Mouse (Mus musculus) forebrain, embryonic 14.5 days (tissue): ENCODE results near the gene Atp6v1e2. TPM values are rescaled to one million over a fixed set of nuclear protein-coding genes. Genes with fewer than 3 reads are reported as not detected.

Experiments used
- ATAC-seq: fragments of 200-750 bp; cut with Nextera tagmentation; 2 replicates; pipeline ENCODE4 v1.8.0; 2017; ENCODE audit warnings: mild to moderate bottlenecking, moderate library complexity
- DNase-seq: peaks from one replicate; pipeline ENCODE4 v3.0.0-alpha.2; 2015; ENCODE audit warnings: low spot score
- H3K27ac ChIP-seq: fragments of 300-500 bp; sonication (generic); 2 replicates; pipeline ENCODE4 v1.5.1; 2014; ENCODE audit warnings: low read depth, mild to moderate bottlenecking, control low read depth, low read length, moderate library complexity
- H3K27me3 ChIP-seq: fragments of 300-500 bp; sonication (generic); replicated peaks from 2 replicates; pipeline ENCODE4 v1.6.1; 2014; ENCODE audit warnings: low read length, control low read depth, mixed read lengths; ENCODE audit not compliant: control insufficient read depth, insufficient read depth
- H3K36me3 ChIP-seq: fragments of 300-500 bp; sonication (generic); 2 replicates; pipeline ENCODE4 v1.6.1; 2014; ENCODE audit warnings: low read length, control low read depth; ENCODE audit not compliant: control insufficient read depth, insufficient read depth
- H3K4me1 ChIP-seq: fragments of 300-500 bp; sonication (generic); 2 replicates; pipeline ENCODE4 v1.6.1; 2014; ENCODE audit warnings: antibody characterized with exemption, low read length, control low read depth; ENCODE audit not compliant: control insufficient read depth, insufficient read depth
- H3K4me2 ChIP-seq: fragments of 300-500 bp; sonication (generic); 2 replicates; pipeline ENCODE4 v1.6.1; 2014; ENCODE audit warnings: mild to moderate bottlenecking, control low read depth, low read length
- H3K4me3 ChIP-seq: fragments of 300-500 bp; sonication (generic); 2 replicates; pipeline ENCODE4 v1.5.1; 2014; ENCODE audit warnings: low read depth, low read length, control low read depth
- H3K9ac ChIP-seq: fragments of 300-500 bp; sonication (generic); 2 replicates; pipeline ENCODE4 v1.6.1; 2014; ENCODE audit warnings: mild to moderate bottlenecking, low read length, control low read depth, moderate library complexity
- H3K9me3 ChIP-seq: fragments of 300-500 bp; sonication (generic); replicated peaks from 2 replicates; pipeline ENCODE4 v1.6.1; 2016; ENCODE audit warnings: low read length, control low read depth, mixed read lengths; ENCODE audit not compliant: control insufficient read depth
- WGBS: fragments of 180-500 bp; shearing (Covaris S2); extraction: QIAGEN DNeasy Blood & Tissue Kit; methylation state at CpG from one replicate; pipeline ENCODE4 v1.1.7; 2014; 5-methylcytosine and 5-hydroxymethylcytosine counted together
- polyA plus RNA-seq: library from polyadenylated mRNA; unstranded; fragments of >200 nt; fragmentation: Nextera tagmentation; extraction: Ambion mirVana; gene quantifications from 2 replicates; pipeline ENCODE4 v1.2.1, GENCODE M21; 2014

Atp6v1e2 gene
- polyA plus RNA-seq, 1 experiment from 2014 or later = not detected

DNA sequence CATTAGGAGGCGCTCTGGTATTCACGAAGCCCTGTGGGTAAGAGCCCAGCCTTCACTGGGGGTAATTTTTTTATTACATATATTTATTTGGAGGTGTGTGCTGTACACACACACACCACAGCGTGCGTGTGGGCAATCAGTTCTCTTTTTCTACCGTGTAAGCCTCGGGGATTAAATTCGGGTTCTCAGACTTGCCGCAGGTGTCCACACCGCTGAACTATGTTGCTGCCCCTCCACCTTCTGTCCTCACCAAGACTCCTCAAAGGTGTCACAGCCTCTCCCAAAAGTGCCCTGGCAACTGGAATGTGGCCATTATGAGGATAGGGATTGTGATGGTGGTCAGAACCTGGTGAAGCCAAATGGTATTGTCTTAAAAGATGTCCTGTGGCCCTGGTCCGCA, 30.6 kb downstream of the Atp6v1e2 start, which contains the start of gene Tmem247:
TSS of gene Tmem247 (plus strand) at position 301 of the 400 bp plus-strand sequence.
- no peak for ATAC-seq
- H3K27me3 ChIP-seq = no peaks in the 10 kb centered on the region
- no peak for DNase-seq
- 91% methylated on average over 10 of the region's 10 CpGs for WGBS
- H3K4me2 ChIP-seq = no peak within 1 kb of the TSS
- no peaks in the 10 kb centered on the region for H3K9me3 ChIP-seq
- no peak within 1 kb of the TSS for H3K27ac ChIP-seq
- no peaks in the 10 kb centered on the region for H3K36me3 ChIP-seq
- H3K9ac ChIP-seq = no peak within 1 kb of the TSS
- no peak within 1 kb of the TSS for H3K4me3 ChIP-seq
- H3K4me1 ChIP-seq = no peaks in the 10 kb centered on the region

DNA sequence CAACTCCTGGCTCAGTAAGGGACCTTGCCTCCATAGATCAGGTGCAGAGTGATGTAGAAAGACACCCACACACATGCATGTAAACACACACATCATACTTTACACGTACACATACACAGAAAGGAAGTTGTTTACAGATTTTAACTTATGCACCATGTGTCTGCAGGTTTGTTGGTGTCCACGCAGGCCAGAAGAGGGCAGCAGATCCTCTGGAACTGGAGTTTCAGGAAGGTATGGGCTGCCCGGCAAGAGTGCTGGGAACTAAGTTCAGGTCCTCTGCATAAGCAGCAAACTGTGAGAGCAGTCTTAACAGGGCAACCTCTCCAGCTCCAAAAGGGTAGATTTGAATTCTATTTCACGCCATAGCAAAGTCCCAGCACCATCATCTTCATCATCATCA, 32.2 kb downstream of the Atp6v1e2 start:
- Histone ChIP-seq H3K27ac (no peak overlapping the region), H3K4me3 (no peak overlapping the region), H3K4me1 (no peaks in the 10 kb centered on the region), H3K4me2 (no peak overlapping the region), H3K9ac (no peak overlapping the region), H3K9me3 (no peaks in the 10 kb centered on the region), H3K27me3 (no peaks in the 10 kb centered on the region), H3K36me3 (no peaks in the 10 kb centered on the region)
- 75% methylated on average over 4 of the region's 4 CpGs for WGBS
- no peak for ATAC-seq
- no peak for DNase-seq

DNA sequence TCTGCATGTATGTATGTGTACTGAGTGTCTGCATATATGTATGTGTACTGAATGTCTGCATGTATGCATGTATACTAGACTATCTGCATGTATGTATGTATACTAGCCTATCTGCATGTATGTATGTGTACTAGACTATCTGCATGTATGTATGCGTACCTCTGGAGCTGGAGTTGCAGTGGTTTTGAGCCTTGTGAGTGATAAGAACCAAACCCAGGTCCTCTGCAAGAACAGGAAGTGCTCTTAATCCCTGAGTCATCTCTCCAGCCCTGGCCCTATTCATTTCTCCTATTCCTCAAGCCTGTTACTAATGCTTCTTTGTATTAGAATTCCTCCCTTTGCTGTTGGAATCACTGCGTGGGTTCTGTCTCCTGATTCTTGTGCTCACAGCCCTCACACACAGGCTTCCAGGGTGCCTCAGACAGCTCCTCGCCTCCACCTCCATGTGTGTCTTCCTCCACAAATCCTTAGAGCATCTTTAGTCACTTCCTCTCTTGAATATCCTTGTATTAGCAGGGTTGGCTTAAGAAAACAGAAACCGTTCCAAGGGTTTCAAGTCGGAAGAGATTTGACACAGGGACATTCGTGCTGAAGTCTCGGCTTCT, 34.6 kb downstream of the Atp6v1e2 start:
- H3K4me2 ChIP-seq = no peak overlapping the region
- H3K27ac ChIP-seq = no peak overlapping the region
- H3K9me3 ChIP-seq = no peaks in the 10 kb centered on the region
- no peak overlapping the region for H3K9ac ChIP-seq
- no peak for ATAC-seq
- H3K4me1 ChIP-seq = no peaks in the 10 kb centered on the region
- no peak overlapping the region for H3K4me3 ChIP-seq
- no peaks in the 10 kb centered on the region for H3K27me3 ChIP-seq
- no peaks in the 10 kb centered on the region for H3K36me3 ChIP-seq
- WGBS = 84% methylated on average over 7 of the region's 7 CpGs
- no peak for DNase-seq

DNA sequence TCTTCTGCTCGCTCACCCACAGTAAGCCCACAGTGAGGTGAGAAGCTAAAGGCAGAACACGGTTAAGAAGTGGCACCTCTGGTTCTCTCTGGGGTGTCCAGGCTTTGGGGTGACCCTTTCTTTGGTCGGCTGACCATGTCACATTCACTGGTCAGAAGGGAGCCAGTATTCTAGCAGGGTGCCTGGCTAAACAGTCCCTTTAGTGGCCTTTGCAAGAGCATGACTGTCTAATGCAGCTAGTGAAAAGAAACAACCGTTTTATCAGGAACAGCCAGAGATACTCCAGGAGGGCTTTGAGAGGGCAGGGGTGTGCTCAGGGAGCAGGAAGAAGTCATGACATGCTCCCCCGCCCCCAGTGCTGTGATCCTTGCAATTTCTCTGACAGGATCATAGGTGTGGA, 36.4 kb downstream of the Atp6v1e2 start:
- H3K4me2 ChIP-seq = no peak overlapping the region
- 66% methylated on average over 5 of the region's 5 CpGs for WGBS

DNA sequence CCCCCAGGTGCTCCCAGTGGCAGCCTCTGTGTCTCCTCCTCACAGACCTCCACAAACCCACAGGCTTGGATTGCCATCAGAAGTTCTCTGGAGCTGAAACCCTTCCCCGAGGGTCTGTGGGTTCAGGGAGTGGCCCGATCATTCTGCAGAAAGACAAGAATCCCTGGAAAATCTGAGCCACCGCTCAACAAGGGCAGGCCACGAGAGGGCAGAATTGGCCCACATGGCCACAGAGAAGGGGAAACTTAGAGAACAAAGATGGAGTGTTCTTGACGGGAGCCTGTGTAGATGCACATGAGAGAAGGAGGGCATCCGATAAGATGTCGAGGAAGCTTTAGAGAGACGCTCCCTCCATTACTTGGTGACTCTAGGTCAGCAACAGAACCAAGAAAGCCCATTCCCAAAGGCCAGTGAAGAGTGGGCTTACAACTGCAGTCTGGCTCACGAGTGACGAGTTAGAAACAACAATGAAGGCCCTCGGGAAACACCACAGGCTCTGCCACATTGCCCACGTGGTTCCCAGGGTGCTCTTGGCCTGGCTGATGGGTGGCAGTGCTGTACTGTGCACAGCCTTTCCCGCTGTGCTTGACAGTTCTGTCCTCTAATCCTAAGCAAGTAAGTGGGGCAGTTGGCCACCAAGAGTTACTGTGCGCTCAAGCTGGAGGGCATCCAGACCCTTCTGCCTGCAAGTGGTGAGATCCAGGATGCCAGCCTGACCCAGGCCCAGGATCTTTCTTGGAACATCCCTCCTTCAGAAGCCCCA, 37.8 kb downstream of the Atp6v1e2 start:
- H3K27ac ChIP-seq = no peak overlapping the region
- WGBS = 70% methylated on average over 14 of the region's 14 CpGs
- ATAC-seq = no peak

More for the DNA sequence above, 36.4 kb downstream of the Atp6v1e2 start:
- no peak overlapping the region for H3K27ac ChIP-seq
- no peak for ATAC-seq
- H3K9ac ChIP-seq = no peak overlapping the region
- DNase-seq = no peak
- H3K27me3 ChIP-seq = no peaks in the 10 kb centered on the region
- no peak overlapping the region for H3K4me3 ChIP-seq
- no peaks in the 10 kb centered on the region for H3K36me3 ChIP-seq
- no peaks in the 10 kb centered on the region for H3K4me1 ChIP-seq
- H3K9me3 ChIP-seq = no peaks in the 10 kb centered on the region

DNA sequence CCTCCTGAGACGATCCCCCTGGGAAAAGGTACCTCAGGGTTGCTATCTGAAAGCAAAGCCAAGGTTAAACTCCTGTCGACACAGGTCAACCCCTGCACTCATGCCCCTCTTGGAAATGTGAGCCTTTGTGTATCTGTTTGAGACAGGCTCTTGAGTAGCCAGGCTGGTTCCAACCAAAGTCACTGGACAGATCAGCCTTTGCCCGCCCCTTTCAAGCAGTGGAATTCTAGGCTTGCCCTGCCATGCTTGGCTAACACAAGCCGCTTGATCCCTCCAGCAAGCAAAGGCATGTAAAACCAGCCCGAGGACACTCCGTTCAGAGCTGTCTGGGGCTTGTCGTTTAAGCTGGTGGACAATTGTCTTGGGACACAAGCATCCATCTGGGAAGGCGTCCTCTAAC, 39.4 kb downstream of the Atp6v1e2 start:
- H3K4me3 ChIP-seq = no peak overlapping the region
- no peak for ATAC-seq
- H3K36me3 ChIP-seq = no peaks in the 10 kb centered on the region
- no peak overlapping the region for H3K9ac ChIP-seq
- H3K27me3 ChIP-seq = no peaks in the 10 kb centered on the region
- H3K4me2 ChIP-seq = no peak overlapping the region
- peaks cover 15% of the 10 kb centered on the region; the same call in 1 of the 2 replicates for H3K4me1 ChIP-seq
- DNase-seq = no peak
- H3K27ac ChIP-seq = no peak overlapping the region
- 81% methylated on average over 8 of the region's 8 CpGs for WGBS
- no peaks in the 10 kb centered on the region for H3K9me3 ChIP-seq

More for the DNA sequence above, 37.8 kb downstream of the Atp6v1e2 start:
- no peaks in the 10 kb centered on the region for H3K27me3 ChIP-seq
- no peak overlapping the region for H3K4me2 ChIP-seq
- H3K9me3 ChIP-seq = no peaks in the 10 kb centered on the region
- peak; percentile 56 for DNase-seq
- no peak overlapping the region for H3K9ac ChIP-seq
- H3K36me3 ChIP-seq = no peaks in the 10 kb centered on the region
- no peak overlapping the region for H3K4me3 ChIP-seq
- H3K4me1 ChIP-seq = peaks cover 10% of the 10 kb centered on the region; the same call in 1 of the 2 replicates

DNA sequence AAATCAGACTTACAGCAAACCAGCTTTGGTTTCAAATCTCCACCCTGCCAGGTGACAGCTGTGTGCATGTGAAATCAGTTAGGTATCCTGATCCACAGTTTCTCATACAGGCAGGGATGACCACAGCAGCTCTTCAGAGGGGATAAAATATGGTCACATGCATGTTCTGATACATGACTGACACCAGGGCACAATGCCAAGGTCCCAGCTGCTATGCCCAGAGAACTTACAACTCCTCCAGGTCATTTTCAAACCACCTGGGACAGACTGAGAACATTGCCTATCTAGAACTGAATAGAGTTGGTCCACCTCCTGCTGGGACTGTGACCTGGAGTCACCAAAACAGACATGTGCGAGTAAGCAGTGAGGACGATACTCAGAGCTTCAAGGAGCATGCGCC, 40.6 kb downstream of the Atp6v1e2 start:
- Histone ChIP-seq H3K27me3 (no peaks in the 10 kb centered on the region), H3K4me2 (no peak overlapping the region), H3K4me1 (peaks cover 15% of the 10 kb centered on the region; the same call in 1 of the 2 replicates), H3K27ac (no peak overlapping the region), H3K4me3 (no peak overlapping the region), H3K9me3 (no peaks in the 10 kb centered on the region), H3K9ac (no peak overlapping the region), H3K36me3 (no peaks in the 10 kb centered on the region)
- ATAC-seq (no peak), DNase-seq (no peak)
- 81% methylated on average over 3 of the region's 3 CpGs for WGBS

DNA sequence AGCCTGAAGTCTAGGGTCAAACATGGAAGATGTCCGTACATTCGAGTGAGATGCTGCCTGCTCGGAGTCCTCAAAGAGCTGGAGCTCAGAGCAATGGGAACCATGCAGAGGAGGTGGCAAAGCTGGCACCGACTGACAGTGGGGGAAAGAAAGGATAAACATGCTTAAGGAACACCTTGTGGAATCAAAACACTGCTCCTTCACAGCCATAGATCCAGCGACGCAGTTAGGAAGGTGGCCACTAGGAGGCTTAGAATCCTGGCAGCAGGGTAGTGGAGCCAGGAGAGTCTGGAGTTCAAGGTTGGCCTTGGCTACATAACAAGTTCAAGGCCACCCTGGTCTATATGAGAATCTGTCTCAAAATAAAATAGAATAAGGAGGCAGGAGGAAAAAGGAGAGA, 41.1 kb downstream of the Atp6v1e2 start:
- DNase-seq (no peak), ATAC-seq (no peak)

DNA sequence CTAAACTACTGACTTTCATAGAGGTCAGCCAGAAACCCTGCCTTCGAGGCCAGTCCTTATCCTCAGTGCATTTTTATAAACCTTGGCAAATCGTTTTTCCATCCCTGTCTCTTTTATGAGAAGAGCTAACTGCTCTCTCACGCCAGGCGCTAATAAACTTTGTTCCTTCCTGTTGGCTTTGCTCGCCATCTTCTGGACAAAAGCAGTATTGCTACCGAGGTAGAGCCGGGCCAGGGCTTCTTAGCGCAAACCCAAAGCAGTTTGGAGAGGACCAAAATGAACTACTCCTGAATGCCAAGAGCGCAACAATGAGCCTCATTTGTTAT, 41.6 kb downstream of the Atp6v1e2 start:
- H3K27ac ChIP-seq = peak overlapping the region; percentile 72
- no peaks in the 10 kb centered on the region for H3K9me3 ChIP-seq
- no peaks in the 10 kb centered on the region for H3K27me3 ChIP-seq
- H3K4me2 ChIP-seq = 0 out of 2 replicates have a peak overlapping the region, but pooled peaks have one; percentile 21
- DNase-seq (peak; percentile 91), ATAC-seq (peak; percentile 60)
- peaks cover 15% of the 10 kb centered on the region; the same call in 1 of the 2 replicates for H3K4me1 ChIP-seq
- H3K9ac ChIP-seq = peak overlapping the region; percentile 25; the same call in 1 of the 2 replicates
- H3K4me3 ChIP-seq = no peak overlapping the region
- WGBS = 5% methylated on average over 9 of the region's 9 CpGs
- H3K36me3 ChIP-seq = no peaks in the 10 kb centered on the region

More for the DNA sequence above, 41.1 kb downstream of the Atp6v1e2 start:
- Histone ChIP-seq H3K27ac (no peak overlapping the region), H3K4me3 (no peak overlapping the region), H3K9me3 (no peaks in the 10 kb centered on the region), H3K36me3 (no peaks in the 10 kb centered on the region), H3K4me1 (peaks cover 15% of the 10 kb centered on the region; the same call in 1 of the 2 replicates), H3K4me2 (no peak overlapping the region), H3K9ac (no peak overlapping the region), H3K27me3 (no peaks in the 10 kb centered on the region)
- WGBS = 28% methylated on average over 6 of the region's 6 CpGs
